Mouse (Mus musculus) ES-CJ7 (cell line): ENCODE data around the gene Dync1i2.

Experiments used
- DNase-seq: peaks from one replicate; pipeline ENCODE4 v3.0.0; 2011; ENCODE audit warnings: low read depth, low spot score

Gene Dync1i2

GRCm38 (mm10) chr2:71269332-71269731 is 57.8 kb downstream of the Dync1i2 start:
- no peak for DNase-seq

- no peak for DNase-seq
Observed at GRCm38 (mm10) chr2:71270085-71270484, 58.6 kb downstream of the Dync1i2 start.

- no peak for DNase-seq
Observed at GRCm38 (mm10) chr2:71273955-71274679, 62.6 kb downstream of the Dync1i2 start.

GRCm38 (mm10) chr2:71275734-71276133 is 64.2 kb downstream of the Dync1i2 start:
- DNase-seq, result no peak

- DNase-seq, result peak; percentile 38
Observed at GRCm38 (mm10) chr2:71278791-71279775, 67.6 kb downstream of the Dync1i2 start.

- DNase-seq, result no peak
Observed at GRCm38 (mm10) chr2:71281981-71282380, 70.5 kb downstream of the Dync1i2 start.

GRCm38 (mm10) chr2:71290107-71290775 is 78.7 kb downstream of the Dync1i2 start:
- no peak for DNase-seq

- no peak for DNase-seq
Observed at GRCm38 (mm10) chr2:71291566-71291965, 80.1 kb downstream of the Dync1i2 start.

- DNase-seq, result no peak
Observed at GRCm38 (mm10) chr2:71293983-71294382, 82.5 kb downstream of the Dync1i2 start.

- DNase-seq, result no peak
Observed at GRCm38 (mm10) chr2:71294489-71294888, 83.0 kb downstream of the Dync1i2 start.

- DNase-seq, result no peak
Observed at GRCm38 (mm10) chr2:71295844-71296243, 84.3 kb downstream of the Dync1i2 start.

- no peak for DNase-seq
Observed at GRCm38 (mm10) chr2:71297501-71297900, 86.0 kb downstream of the Dync1i2 start.

- no peak for DNase-seq
Observed at GRCm38 (mm10) chr2:71298729-71299128, 87.2 kb downstream of the Dync1i2 start.

- no peak for DNase-seq
Observed at GRCm38 (mm10) chr2:71302156-71302663, 90.7 kb downstream of the Dync1i2 start.

GRCm38 (mm10) chr2:71303221-71303620 is 91.7 kb downstream of the Dync1i2 start:
- no peak for DNase-seq

- DNase-seq, result no peak
Observed at GRCm38 (mm10) chr2:71304821-71305220, 93.3 kb downstream of the Dync1i2 start.

GRCm38 (mm10) chr2:71306357-71306756 is 94.9 kb downstream of the Dync1i2 start:
- DNase-seq, result no peak

- DNase-seq, result no peak
Observed at GRCm38 (mm10) chr2:71309726-71310125, 98.2 kb downstream of the Dync1i2 start.

- DNase-seq, result no peak
Observed at GRCm38 (mm10) chr2:71312067-71312466, 100.6 kb downstream of the Dync1i2 start.
